Mouse (Mus musculus): ENCODE data around the gene Kcnk13. TPM values are rescaled to one million over a fixed set of nuclear protein-coding genes. Genes with fewer than 3 reads are reported as not detected.

The Kcnk13 gene
- 0.41 and 0.60 TPM in 2 replicates for total RNA-seq (2023)

DNA sequence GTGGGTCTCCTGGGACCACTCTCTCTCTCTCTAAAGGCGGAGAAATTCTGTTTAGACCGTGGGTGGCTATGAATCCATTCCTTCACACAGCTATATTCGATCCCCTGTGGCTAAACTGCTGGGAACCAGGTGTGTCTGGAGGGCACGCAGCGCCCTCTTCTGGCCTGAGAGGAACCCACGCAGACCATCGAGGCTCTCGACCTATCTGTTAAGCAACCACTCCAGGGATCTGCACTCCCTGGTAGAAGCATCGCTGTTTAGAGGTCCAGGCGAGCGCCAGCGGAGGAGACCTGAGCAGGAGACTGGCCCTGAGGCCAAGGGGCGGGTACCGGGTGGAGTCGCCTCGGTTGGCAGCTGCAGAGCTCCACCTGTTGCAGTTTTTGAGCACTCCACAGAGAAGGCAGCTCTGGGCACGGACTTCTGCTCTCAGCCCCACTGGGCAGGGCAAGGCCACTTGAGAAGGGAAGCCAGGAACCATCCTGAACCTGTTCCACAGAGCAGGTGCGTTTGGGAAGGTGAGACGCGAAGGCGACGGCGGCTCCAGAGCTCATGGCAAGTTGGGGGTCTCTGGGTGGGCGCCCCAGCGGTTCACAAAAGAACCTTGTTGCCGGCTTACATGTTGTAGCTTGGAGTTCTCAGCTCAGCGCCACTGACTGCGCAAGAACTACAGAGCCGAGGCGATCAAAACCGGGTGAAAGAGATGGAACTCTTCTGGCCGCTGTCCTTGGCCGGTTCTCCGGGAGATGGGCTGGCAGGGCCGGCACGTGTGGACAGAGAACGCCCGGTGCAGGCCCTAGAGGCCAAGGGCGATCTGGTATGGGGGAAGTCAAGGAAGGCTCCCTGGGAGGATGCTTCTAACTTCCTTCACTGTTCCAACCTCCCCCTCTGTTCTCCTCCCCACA lies at the start of gene Kcnk13:
Gene Kcnk13, plus strand, starts transcription at position 199 of the 902 bp plus-strand sequence.

DNA sequence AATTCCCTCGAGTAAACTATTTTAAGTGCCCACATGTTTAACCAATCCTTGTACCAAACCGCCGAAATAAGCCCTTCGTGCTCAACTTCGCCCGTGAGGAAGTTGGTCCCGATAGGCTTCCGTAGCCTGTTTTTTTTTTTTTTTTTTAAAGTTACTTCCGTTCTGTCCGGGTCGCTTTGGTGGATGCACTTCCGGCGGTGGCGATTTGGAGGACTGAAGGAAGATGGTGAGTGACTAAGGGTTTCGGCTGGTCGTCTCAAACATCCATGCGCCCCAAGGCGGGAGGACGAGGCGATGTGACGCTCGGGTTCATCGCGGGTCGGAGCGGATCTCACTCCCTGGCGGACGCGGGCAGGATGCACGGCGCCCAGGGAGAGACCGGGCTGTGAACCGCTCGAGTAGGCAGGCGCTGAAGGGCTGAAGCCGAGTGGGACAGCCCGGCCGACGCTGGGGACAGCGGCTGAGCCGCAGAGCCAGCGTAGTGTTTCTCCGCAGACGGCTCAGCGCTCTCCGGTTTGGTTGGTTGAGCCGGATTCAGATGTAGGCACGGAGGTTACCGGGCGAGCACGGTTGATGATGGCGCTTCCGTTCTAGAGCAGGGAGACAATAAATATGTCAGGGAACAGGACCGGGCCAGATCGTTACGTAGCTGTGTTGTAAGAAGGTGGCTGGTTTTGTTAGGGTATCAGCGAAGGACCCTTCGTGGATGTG lies 145.8 kb downstream of the Kcnk13 start, which contains the start of gene Psmc1:
Gene Psmc1, plus strand, starts transcription at position 169 of the 711 bp plus-strand sequence.

Other genes starting within 250 kb of the Kcnk13 start
- gene Efcab11, start 80.1 kb upstream of the Kcnk13 start, total RNA-seq (2023): 4.9 and 5.8 TPM in 2 replicates
- gene Tdp1, start 80.0 kb upstream of the Kcnk13 start, total RNA-seq (2023): 15.5 and 16.0 TPM in 2 replicates
- 53.9 and 57.0 TPM in 2 replicates for gene Psmc1, start 145.7 kb downstream of the Kcnk13 start, total RNA-seq (2023)
- 13.5 and 19.6 TPM in 2 replicates for gene Nrde2, start 195.2 kb downstream of the Kcnk13 start, total RNA-seq (2023)
- 436 and 443 TPM in 2 replicates for gene Calm1, start 234.9 kb downstream of the Kcnk13 start, total RNA-seq (2023)